Mouse (Mus musculus): ENCODE results near the gene Ptprg.

Ptprg gene

DNA sequence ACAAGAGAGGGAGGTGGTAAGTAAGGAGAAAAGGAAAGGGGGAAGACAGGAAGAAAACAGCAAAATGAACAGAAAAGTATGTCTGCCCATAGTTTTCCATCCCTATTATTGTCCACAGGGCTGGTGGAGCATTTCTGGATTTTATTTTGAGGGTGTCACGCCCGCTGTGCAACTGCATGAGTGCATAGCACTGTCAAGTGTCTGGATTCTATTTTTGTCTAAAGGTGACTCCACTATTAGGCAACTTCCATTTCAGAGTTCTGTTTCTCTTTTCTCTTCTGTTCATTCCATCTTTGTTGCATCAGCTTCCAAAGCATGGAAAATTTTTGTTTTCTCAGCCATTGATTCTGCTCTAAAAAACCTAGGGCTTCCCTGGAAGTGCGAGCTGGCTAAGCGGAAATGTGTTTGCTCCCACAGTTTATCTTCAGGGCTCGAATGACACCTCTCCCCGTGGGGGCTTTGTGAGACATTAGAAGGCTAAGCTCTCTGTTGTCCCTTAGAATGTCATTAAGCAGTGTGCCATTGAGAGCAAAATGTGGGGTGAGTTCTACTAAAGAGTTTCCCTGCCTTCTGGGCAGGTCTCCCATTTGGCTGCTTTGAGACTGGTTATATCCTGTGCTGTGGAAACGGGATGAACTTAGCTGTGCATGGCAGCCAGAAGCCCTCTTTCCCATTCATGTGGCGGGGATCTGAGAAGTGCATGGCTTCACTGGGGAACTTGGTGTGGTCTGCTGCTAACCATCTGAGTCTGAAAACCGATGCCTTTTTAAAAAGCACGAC, 330.0 kb downstream of the Ptprg start:
- peak; percentile 12 for DNase-seq (ENCODE audit: low spot score)

DNA sequence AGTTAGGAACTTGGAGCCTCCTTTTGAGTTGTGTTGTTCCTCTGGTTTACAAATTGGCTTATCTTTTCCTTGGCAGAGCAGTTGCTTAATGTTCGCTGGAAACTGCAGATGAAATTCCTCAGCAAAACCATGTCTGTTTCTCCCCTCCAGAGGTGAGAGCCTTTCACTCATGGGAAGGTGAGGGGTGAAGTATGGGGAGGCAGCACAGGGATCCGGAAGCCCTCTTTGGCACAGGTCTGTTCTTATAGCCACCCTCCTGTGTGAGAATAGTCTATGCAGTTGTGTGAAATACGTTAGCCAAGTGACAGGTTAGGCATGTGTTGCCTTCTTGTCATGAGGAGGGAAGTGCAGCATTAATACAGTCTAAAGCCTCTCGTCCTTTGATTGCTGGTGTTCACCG, 330.7 kb downstream of the Ptprg start:
- DNase-seq (ENCODE audit: low spot score) = no peak

GRCm38 (mm10) chr14:11886417-11886816, 333.1 kb downstream of the Ptprg start:
- no peak for DNase-seq (ENCODE audit: low spot score)

- DNase-seq (ENCODE audit: low spot score) = no peak
Observed at GRCm38 (mm10) chr14:11890890-11891289, 337.6 kb downstream of the Ptprg start.

DNA sequence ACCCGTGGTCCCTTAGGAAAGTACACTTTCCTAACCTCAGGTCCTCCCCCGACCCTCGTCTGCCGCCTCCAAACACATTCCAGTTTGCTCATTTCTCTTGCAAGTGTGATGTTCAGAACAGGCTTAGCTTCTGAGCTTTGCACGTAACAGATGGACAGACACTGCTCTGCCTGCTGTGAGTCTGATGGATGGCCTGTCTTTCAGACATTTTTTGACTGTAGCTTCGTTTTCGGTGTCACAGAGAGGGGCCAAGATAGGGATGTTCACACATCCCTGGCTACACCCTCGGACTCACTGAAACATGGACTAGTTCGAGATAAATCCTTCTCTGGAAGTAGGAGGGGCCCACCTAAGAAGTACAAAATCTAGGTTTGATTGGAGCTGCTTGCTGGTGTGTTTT, 339.3 kb downstream of the Ptprg start:
- DNase-seq (ENCODE audit: low spot score) = no peak

DNA sequence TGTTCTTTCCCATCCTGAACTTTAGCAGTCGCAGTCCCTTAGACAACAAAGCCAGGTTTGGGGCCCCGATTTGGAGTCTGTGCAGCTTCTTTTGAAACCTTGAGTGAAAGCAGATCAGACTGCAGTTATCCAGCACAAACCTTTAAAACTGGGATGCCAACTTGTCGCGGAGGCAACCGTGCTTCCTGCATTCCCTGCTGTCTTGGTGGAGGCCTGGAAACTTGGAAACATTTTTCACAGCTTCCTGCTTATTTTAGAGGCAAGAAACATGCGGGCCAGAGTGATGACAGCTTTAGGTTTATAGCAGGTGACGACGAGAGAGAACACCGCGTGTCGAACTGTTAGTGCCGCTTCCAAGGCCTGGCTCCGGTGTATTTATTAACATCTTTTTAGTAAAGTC, 342.2 kb downstream of the Ptprg start:
- DNase-seq (ENCODE audit: low spot score) = no peak

DNA sequence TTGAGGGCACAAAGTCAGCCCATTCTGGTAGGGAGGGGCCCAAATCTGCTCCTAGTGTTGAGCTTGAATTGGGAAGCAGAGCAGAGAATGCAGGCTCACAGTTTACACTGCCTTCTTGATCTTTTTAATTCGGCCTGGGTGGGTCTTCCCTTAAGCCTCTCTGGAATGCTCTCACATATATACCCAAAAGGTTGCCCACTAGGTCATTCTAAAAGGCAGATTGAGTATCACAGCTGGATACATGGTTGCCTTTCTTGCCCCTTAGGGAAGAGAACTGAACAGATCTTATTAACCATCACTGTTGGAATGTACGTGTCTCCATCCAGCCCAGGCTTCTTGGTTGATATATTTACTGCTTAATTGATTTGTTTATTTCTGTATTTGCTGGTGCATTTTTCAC, 349.5 kb downstream of the Ptprg start:
- no peak for DNase-seq (ENCODE audit: low spot score)

GRCm38 (mm10) chr14:11906130-11906675, 352.9 kb downstream of the Ptprg start:
- DNase-seq (ENCODE audit: low spot score) = no peak

- no peak for DNase-seq (ENCODE audit: low spot score)
Observed at GRCm38 (mm10) chr14:11912253-11912652, 358.9 kb downstream of the Ptprg start.

GRCm38 (mm10) chr14:11917225-11917624, 363.9 kb downstream of the Ptprg start:
- no peak for DNase-seq (ENCODE audit: low spot score)

GRCm38 (mm10) chr14:11928545-11928944, 375.2 kb downstream of the Ptprg start:
- no peak for DNase-seq (ENCODE audit: low spot score)

GRCm38 (mm10) chr14:11932517-11932916, 379.2 kb downstream of the Ptprg start:
- DNase-seq (ENCODE audit: low spot score) = no peak

GRCm38 (mm10) chr14:11934556-11934955, 381.2 kb downstream of the Ptprg start:
- DNase-seq (ENCODE audit: low spot score) = no peak

DNA sequence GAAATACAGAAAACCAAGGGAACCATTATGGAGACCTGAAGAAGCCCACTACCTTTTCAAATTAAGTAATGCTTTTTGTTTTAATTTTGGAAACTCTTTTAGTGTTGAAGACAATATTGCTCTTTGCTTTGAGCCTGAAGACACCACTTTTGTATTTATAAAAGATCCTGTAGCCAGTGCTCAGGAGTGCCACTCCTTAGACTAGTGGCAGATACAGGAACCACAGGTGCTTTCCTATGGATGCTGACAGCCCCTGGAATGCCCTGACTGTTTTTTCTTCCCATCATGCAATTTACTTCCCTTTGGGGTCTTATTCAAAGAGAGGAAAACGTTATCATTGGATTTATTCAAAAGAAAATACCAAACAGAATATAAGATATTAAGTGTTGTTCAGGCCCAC, 381.9 kb downstream of the Ptprg start:
- no peak for DNase-seq (ENCODE audit: low spot score)

DNA sequence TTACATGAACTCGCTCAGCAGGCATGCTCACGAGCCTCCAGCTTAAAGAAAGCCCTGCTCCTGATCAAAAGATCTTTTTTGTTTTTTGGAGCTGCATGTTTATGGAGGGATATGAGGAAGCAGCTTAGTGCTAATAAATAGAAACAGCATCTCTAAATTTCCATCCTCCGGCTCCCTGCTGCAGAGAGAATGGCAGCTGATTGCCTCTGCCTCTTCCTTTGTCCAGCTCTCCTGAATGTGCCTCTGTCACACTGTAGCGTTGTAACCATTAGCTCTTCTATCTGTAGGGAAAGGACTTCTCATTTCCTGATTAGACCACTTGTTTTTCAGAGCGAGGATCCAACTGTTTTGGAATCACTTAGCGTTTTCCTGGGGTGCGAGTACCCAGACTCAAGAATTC, 382.4 kb downstream of the Ptprg start:
- no peak for DNase-seq (ENCODE audit: low spot score)

DNA sequence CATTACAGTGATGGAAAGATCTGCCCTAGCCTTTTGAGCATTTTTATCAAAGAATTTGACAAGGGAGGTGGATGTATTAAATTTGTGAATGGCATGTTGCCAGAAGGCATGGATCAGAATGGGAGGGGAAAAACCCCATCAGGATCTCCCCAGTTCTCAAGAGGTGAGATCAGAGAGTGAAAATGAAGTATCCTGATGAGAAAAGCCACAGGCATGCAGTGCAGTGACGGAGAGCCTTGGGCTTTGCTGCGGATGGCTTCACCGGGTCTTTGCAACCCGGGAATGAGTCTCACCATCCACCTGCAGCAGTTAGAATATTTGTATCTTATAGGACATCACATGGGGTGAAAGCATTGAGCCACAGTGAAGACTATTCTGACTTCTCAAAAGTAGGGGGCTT, 385.6 kb downstream of the Ptprg start:
- no peak for DNase-seq (ENCODE audit: low spot score)

DNA sequence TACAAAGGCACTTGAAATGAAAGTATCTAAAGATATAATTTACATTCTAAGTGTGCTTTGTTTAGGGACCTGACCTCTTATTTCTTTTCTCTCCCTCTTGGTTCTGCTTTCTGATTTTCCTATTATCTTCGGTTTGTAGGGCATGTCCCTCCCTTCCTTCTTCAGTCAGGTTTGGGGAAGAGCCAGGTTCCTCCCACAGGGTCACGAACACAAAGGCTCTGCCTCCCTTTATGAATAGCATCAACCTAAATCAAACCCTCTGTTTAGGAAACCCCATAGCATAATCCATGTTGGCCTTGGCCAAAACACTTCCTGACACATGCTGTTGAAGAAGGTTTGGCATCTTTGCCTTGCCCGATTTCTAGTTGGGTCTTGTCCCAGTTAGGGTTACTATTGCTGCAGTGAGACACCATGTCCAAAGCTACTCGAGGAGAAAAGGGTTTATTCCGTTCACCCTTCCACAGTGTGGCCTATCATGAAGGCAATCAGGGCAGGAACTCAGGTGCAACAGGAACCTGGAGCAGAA, 388.7 kb downstream of the Ptprg start:
- DNase-seq (ENCODE audit: low spot score) = no peak

GRCm38 (mm10) chr14:11950379-11950778, 397.0 kb downstream of the Ptprg start:
- no peak for DNase-seq (ENCODE audit: low spot score)

GRCm38 (mm10) chr14:11955020-11955882, 401.9 kb downstream of the Ptprg start:
- DNase-seq (ENCODE audit: low spot score) = no peak

DNA sequence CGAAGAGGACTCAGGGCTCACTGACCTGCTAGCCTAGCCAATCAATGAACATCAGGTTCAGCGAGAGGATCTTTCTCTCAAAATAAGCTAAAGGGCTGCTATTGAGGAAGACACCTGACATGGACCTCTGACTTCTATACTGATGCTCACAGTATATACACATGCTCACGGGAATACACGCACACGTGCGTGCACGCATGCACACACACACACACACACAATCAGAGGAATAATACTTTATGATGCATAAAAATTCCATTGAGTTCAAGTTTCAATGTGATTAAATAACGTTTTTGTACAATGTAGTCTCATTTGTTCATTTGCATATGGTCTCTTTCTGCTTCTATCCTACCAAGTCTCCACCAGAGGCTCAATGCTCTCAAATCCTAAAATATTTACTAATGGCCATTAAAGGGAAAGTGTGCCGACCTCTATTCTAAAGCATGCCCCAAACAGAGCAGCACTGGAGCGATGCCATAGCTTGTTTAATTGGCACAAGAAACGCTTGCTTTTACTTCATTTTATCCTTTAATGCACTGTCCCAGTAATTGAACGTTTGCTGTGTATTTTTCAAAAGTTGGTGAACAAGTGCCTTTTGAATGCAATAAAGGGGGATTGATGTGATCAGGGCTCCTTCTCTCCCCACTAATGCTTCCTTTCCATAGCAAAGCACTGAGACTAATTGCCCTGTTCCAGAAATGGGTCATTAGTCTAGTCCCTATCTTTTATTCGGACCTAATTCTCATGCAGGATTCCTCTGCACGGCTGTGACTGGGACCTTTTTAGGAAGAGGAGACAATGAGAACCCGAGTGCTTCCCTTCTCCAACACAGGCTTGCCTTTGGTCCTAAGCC, 407.2 kb downstream of the Ptprg start:
- no peak for DNase-seq (ENCODE audit: low spot score)

GRCm38 (mm10) chr14:11962101-11962500, 408.8 kb downstream of the Ptprg start:
- DNase-seq (ENCODE audit: low spot score) = no peak

GRCm38 (mm10) chr14:11962561-11962960, 409.2 kb downstream of the Ptprg start:
- DNase-seq (ENCODE audit: low spot score) = no peak
